In genomic region chr9:111118891-111119441, GRCm38 (mm10) we compare ENCODE assay signal across 7 mouse cellular contexts. TPM values are rescaled to one million over a fixed set of nuclear protein-coding genes. Genes with fewer than 3 reads are reported as not detected.
DNase-seq lines count a peak whose midpoint lies in the region; ATAC-seq and TF ChIP-seq lines count a peak whose summit lies in the region.

No protein-coding gene starts in this region.

- WGBS in forebrain, postnatal 0 days, result 9% methylated on average over 17 of the region's 17 CpGs
- WGBS in intestine, embryonic 16.5 days, result 4% methylated on average over 17 of the region's 17 CpGs
- 3% methylated on average over 17 of the region's 17 CpGs for WGBS in lung, embryonic 16.5 days
- 3% methylated on average over 17 of the region's 17 CpGs for WGBS in stomach, postnatal 0 days

- H3K27ac ChIP-seq in forebrain, postnatal 0 days (ENCODE audit: low read depth, low read length), result no peak overlapping the region
- H3K27ac ChIP-seq in intestine, embryonic 16.5 days (ENCODE audit: low read length), result peak overlapping the region; percentile 88
- peak overlapping the region; percentile 76 for H3K27ac ChIP-seq in lung, embryonic 16.5 days (ENCODE audit: low read length)
- peak overlapping the region; percentile 90 for H3K27ac ChIP-seq in stomach, postnatal 0 days (replicated peaks)

- no peaks in the 10 kb centered on the region for H3K27me3 ChIP-seq in G1E (ENCODE audit: insufficient read depth, low read length)
- H3K27me3 ChIP-seq in forebrain, postnatal 0 days (ENCODE audit: insufficient read depth, low read length), result no peaks in the 10 kb centered on the region
- H3K27me3 ChIP-seq in intestine, embryonic 16.5 days (replicated peaks; ENCODE audit: control insufficient read depth, insufficient read depth, low read length), result no peaks in the 10 kb centered on the region
- H3K27me3 ChIP-seq in lung, embryonic 16.5 days (ENCODE audit: control insufficient read depth, insufficient read depth, low read depth, low read length), result no peaks in the 10 kb centered on the region
- no peaks in the 10 kb centered on the region for H3K27me3 ChIP-seq in stomach, postnatal 0 days (ENCODE audit: control insufficient read depth, insufficient read depth, low read length)

- peaks cover 18% of the 10 kb centered on the region for H3K4me1 ChIP-seq in G1E (ENCODE audit: insufficient read depth, low read depth, low read length)
- H3K4me1 ChIP-seq in forebrain, postnatal 0 days (ENCODE audit: insufficient read depth), result peaks cover 15% of the 10 kb centered on the region
- peaks cover 20% of the 10 kb centered on the region for H3K4me1 ChIP-seq in intestine, embryonic 16.5 days (ENCODE audit: control insufficient read depth, insufficient read depth, low read length)
- peaks cover 21% of the 10 kb centered on the region for H3K4me1 ChIP-seq in lung, embryonic 16.5 days (replicated peaks; ENCODE audit: control insufficient read depth, insufficient read depth, low read length)
- H3K4me1 ChIP-seq in stomach, postnatal 0 days (replicated peaks; ENCODE audit: control insufficient read depth, insufficient read depth), result no peaks in the 10 kb centered on the region

- no peak for ATAC-seq in G1E (ENCODE audit: extremely low read depth, insufficient number of reproducible peaks, low FRiP score, poor library complexity, severe bottlenecking)
- no peak for ATAC-seq in forebrain, postnatal 0 days
- no peak for ATAC-seq in intestine, embryonic 16.5 days
- ATAC-seq in lung, embryonic 16.5 days (ENCODE audit: low read depth), result no peak
- peak; percentile 46; the same call in 1 of the 2 replicates for ATAC-seq in stomach, postnatal 0 days (ENCODE audit: low FRiP score, low TSS enrichment)

- H3K36me3 ChIP-seq in G1E (replicated peaks), result peaks cover 25% of the 10 kb centered on the region
- H3K36me3 ChIP-seq in forebrain, postnatal 0 days (ENCODE audit: insufficient read depth), result no peaks in the 10 kb centered on the region
- H3K36me3 ChIP-seq in intestine, embryonic 16.5 days (ENCODE audit: control insufficient read depth, insufficient read depth, low read length), result no peaks in the 10 kb centered on the region
- H3K36me3 ChIP-seq in lung, embryonic 16.5 days (ENCODE audit: control insufficient read depth, insufficient read depth, low read length), result no peaks in the 10 kb centered on the region
- no peaks in the 10 kb centered on the region for H3K36me3 ChIP-seq in stomach, postnatal 0 days (ENCODE audit: control insufficient read depth, insufficient read depth, low read length)

- peak overlapping the region; percentile 84 for H3K4me3 ChIP-seq in G1E (ENCODE audit: low read depth, low read length)
- H3K4me3 ChIP-seq in forebrain, postnatal 0 days (ENCODE audit: low read depth, low read length), result peak overlapping the region; percentile 93
- peak overlapping the region; percentile 72 for H3K4me3 ChIP-seq in intestine, embryonic 16.5 days (ENCODE audit: low read length)
- peak overlapping the region; percentile 72 for H3K4me3 ChIP-seq in lung, embryonic 16.5 days (ENCODE audit: low read length)
- peak overlapping the region; percentile 97 for H3K4me3 ChIP-seq in stomach, postnatal 0 days (ENCODE audit: low read depth, low read length)

- no peaks in the 10 kb centered on the region for H3K9me3 ChIP-seq in G1E (replicated peaks)
- no peaks in the 10 kb centered on the region for H3K9me3 ChIP-seq in forebrain, postnatal 0 days (ENCODE audit: low read length)
- no peaks in the 10 kb centered on the region for H3K9me3 ChIP-seq in intestine, embryonic 16.5 days (ENCODE audit: control insufficient read depth, low read length)
- no peaks in the 10 kb centered on the region for H3K9me3 ChIP-seq in lung, embryonic 16.5 days (ENCODE audit: control insufficient read depth, low read length)
- H3K9me3 ChIP-seq in stomach, postnatal 0 days (ENCODE audit: control insufficient read depth, low read length), result no peaks in the 10 kb centered on the region

- TF ChIP-seq EP300 in stomach, postnatal 0 days (optimal IDR thresholded peaks at IDR 0.05), result no peak

- peak overlapping the region; percentile 76 for H3K9ac ChIP-seq in forebrain, postnatal 0 days
- peak overlapping the region; percentile 83 for H3K9ac ChIP-seq in intestine, embryonic 16.5 days (ENCODE audit: low read depth, low read length)
- peak overlapping the region; percentile 87 for H3K9ac ChIP-seq in lung, embryonic 16.5 days (ENCODE audit: low read length)
- peak overlapping the region; percentile 90 for H3K9ac ChIP-seq in stomach, postnatal 0 days (ENCODE audit: low read length)

- TF ChIP-seq CTCF in G1E (IDR thresholded peaks at IDR 0.05; ENCODE audit: low read depth, low read length), result no peak
- TF ChIP-seq CTCF in forebrain, postnatal 0 days (IDR thresholded peaks at IDR 0.05; ENCODE audit: low read depth), result no peak
- no peak for TF ChIP-seq CTCF in stomach, postnatal 0 days (IDR thresholded peaks at IDR 0.05; ENCODE audit: low read depth)

- H3K4me2 ChIP-seq in forebrain, postnatal 0 days (ENCODE audit: low read depth), result peak overlapping the region; percentile 87
- H3K4me2 ChIP-seq in intestine, embryonic 16.5 days (ENCODE audit: low read depth, low read length), result peak overlapping the region; percentile 78
- peak overlapping the region; percentile 84 for H3K4me2 ChIP-seq in lung, embryonic 16.5 days (ENCODE audit: low read depth, low read length)
- peak overlapping the region; percentile 80 for H3K4me2 ChIP-seq in stomach, postnatal 0 days (replicated peaks; ENCODE audit: low read depth)

- DNase-seq in G1E (ENCODE audit: low spot score), result peak; percentile 3
- peak; percentile 80 to 81 for DNase-seq in adrenal gland, postnatal 36 days
- DNase-seq in forebrain, postnatal 0 days, result no peak
- DNase-seq in stomach, postnatal 0 days (ENCODE audit: low spot score), result peak; percentile 47
- DNase-seq in cerebellum, adult 8-10 months, result no peak

RNA-seq across cellular contexts. Expression of gene Lrrfip2, which starts 1.6 kb away (rescaled TPM):
- total RNA-seq in G1E (2014; fragmentation: Nextera tagmentation) (33.6 and 38.4 TPM in 2 replicates), G1E (2017) (28.4 and 30.4 TPM in 2 replicates)
- 11.7 and 14.3 TPM in 2 replicates for polyA plus RNA-seq in G1E (2012)
- total RNA-seq in adrenal gland, postnatal 36 days (2021), result 10 to 100 TPM; 53.0 to 57.3 TPM
- 29.2 and 41.7 TPM in 2 replicates for total RNA-seq in forebrain, postnatal 0 days (2014; rRNA removed)
- polyA plus RNA-seq in forebrain, postnatal 0 days (2015; fragmentation: Nextera tagmentation; extraction: Ambion mirVana), result 36.0 and 38.9 TPM in 2 replicates
- 38.4 and 39.4 TPM in 2 replicates for polyA plus RNA-seq in intestine, embryonic 16.5 days (2015; fragmentation: Nextera tagmentation; extraction: Ambion mirVana)
- polyA plus RNA-seq in lung, embryonic 16.5 days (2015; fragmentation: Nextera tagmentation; extraction: Ambion mirVana), result 42.1 and 43.1 TPM in 2 replicates
- polyA plus RNA-seq in stomach, postnatal 0 days (2015; fragmentation: Nextera tagmentation; extraction: Ambion mirVana), result 33.2 and 34.1 TPM in 2 replicates

Comparison
In these comparisons a context has a peak if more than half of its experiments do, and no peak if none do; other contexts are left out.
1. DNase-seq: peak in G1E (single experiment), adrenal gland, postnatal 36 days (2 of 2) and stomach, postnatal 0 days (single experiment); none in forebrain, postnatal 0 days (single experiment) and cerebellum, adult 8-10 months (single experiment).
2. Peak in every context shown above with its lines, with median percentiles within 50 percentile points of each other: H3K4me3 ChIP-seq, H3K4me2 ChIP-seq and H3K9ac ChIP-seq.